Comparison of ENCODE assay signal across 9 mouse cellular contexts in the genomic region with DNA sequence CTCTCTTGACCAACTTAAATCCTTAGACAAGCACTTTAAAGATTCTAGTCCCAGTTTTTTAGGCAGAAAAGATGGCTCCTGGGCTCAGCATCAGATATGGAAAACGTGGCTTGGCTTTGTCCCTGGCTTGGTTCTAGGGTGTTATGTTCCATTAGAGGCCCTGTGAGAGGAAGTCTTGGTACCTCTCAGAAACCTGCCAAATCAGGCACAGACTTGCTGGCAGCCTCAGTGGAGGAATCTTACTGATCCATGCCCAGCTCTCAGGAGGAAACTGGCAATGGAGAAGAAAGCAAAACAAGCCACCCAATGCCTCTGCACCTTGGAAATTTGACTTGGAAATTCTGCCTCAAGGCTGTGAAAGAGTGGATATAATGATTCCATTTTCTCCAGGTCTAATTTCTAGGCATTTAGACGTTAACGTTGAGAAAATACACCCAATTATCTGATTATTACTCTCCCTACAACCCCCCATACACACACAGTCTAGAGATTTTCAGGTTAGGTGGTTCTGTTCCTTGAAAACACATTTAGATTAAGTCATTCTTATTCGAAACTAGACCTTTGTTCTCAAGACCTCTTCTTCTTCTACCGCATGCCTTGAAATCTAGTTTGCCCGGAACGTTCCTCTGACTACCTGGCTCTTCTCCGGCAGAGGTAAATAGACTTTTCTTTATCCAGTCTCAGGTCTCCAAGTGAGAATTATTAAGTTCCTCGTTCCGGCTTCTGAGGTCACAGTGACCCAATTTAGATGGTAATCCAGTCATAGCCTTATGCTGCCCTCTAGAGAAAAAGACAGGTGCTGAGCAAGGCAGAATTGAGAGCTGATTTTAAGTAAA. TPM values are rescaled to one million over a fixed set of nuclear protein-coding genes. Genes with fewer than 3 reads are reported as not detected.
A peak's percentile ranks its signal among the peaks of the same experiment; 100 is the strongest.
DNase-seq lines count a peak whose midpoint lies in the region; ATAC-seq and TF ChIP-seq lines count a peak whose summit lies in the region.
"Had no signal": no experiment of that assay in that cellular context is flagged by ENCODE, and none has a peak within 500 bp of the region (broad histone marks: within the 10 kb centered on the region; RNA-seq: fewer than 3 reads in every experiment).

No protein-coding gene starts in this region.

- peaks cover 6% of the 10 kb centered on the region; the same call in 1 of the 2 replicates for H3K36me3 ChIP-seq in ES-E14 (ENCODE audit: control insufficient read depth, insufficient read depth, low read length, poor library complexity, severe bottlenecking)
- H3K36me3 ChIP-seq in limb, embryonic 10.5 days: peaks cover 15% of the 10 kb centered on the region
- peaks cover 9% of the 10 kb centered on the region for H3K36me3 ChIP-seq in neural tube, embryonic 12.5 days

- H3K27ac ChIP-seq in ES-E14 (ENCODE audit: insufficient read depth, low read depth, low read length, poor library complexity, severe bottlenecking): no peak overlapping the region
- peak overlapping the region; percentile 72 for H3K27ac ChIP-seq in limb, embryonic 10.5 days
- no peak overlapping the region for H3K27ac ChIP-seq in neural tube, embryonic 12.5 days
- H3K27ac ChIP-seq: liver, embryonic 14.5 days had no signal

- H3K4me2 ChIP-seq in neural tube, embryonic 12.5 days (replicated peaks): no peak overlapping the region

- 46% methylated on average over 10 of the region's 10 CpGs for WGBS in limb, embryonic 10.5 days
- 37% methylated on average over 10 of the region's 10 CpGs for WGBS in neural tube, embryonic 12.5 days

- in situ Hi-C loops in ES-E14 (cut with MboI; ENCODE audit: low sequenced_read_pairs in 2 of 2, unreplicated experiment in 2 of 2): no loop called here

- peak; percentile 92 to 95 for ATAC-seq in hematopoietic stem cell, adult 5-6 weeks (replicated peaks in 1 of 2; ENCODE audit: insufficient read depth in 1 of 2, low FRiP score in 2 of 2, low TSS enrichment in 1 of 2, low read depth in 1 of 2, poor library complexity in 2 of 2, severe bottlenecking in 2 of 2)
- 0 out of 2 replicates have a peak, but pooled peaks have one; percentile 70 for ATAC-seq in neural tube, embryonic 12.5 days (ENCODE audit: low FRiP score, low read depth)

- H3K4me3 ChIP-seq in ES-E14 (ENCODE audit: insufficient read depth in 1 of 2, low read depth in 1 of 2, low read length in 2 of 2, poor library complexity in 1 of 2, severe bottlenecking in 1 of 2): no peak overlapping the region
- no peak overlapping the region for H3K4me3 ChIP-seq in limb, embryonic 10.5 days
- H3K4me3 ChIP-seq in neural tube, embryonic 12.5 days: no peak overlapping the region

- no peak overlapping the region for H3K9ac ChIP-seq in ES-E14 (ENCODE audit: insufficient read depth, low read depth, low read length, poor library complexity, severe bottlenecking)
- H3K9ac ChIP-seq in neural tube, embryonic 12.5 days: no peak overlapping the region
- H3K9ac ChIP-seq: liver, embryonic 14.5 days had no signal

- DNase-seq in gastrocnemius, adult 18-20 months (ENCODE audit: low spot score): peak; percentile 48
- no peak for DNase-seq in gastrocnemius, postnatal 4 days (ENCODE audit: low spot score in 2 of 2)
- DNase-seq in ES-E14 (ENCODE audit: low read depth, low spot score): no peak
- DNase-seq in embryo, embryonic 11.5 days (ENCODE audit: low read depth, low spot score): peak; percentile 38
- DNase-seq in limb, embryonic 10.5 days (ENCODE audit: low spot score): no peak
- no peak for DNase-seq in layer of hippocampus, adult 9-10 months (ENCODE audit: low spot score)

- peaks cover 2 to 3% of the 10 kb centered on the region in 2 experiments; a peak in 2 of 4 replicates for H3K4me1 ChIP-seq in ES-E14 (ENCODE audit: control insufficient read depth in 2 of 2, insufficient read depth in 2 of 2, low read length in 2 of 2, poor library complexity in 1 of 2)
- H3K4me1 ChIP-seq in limb, embryonic 10.5 days: peaks cover 7% of the 10 kb centered on the region; the same call in 1 of the 2 replicates
- peaks cover 7% of the 10 kb centered on the region; the same call in 1 of the 2 replicates for H3K4me1 ChIP-seq in neural tube, embryonic 12.5 days

- H3K27me3 ChIP-seq in limb, embryonic 10.5 days (ENCODE audit: low read depth, poor library complexity, severe bottlenecking): no peaks in the 10 kb centered on the region
- no peaks in the 10 kb centered on the region for H3K27me3 ChIP-seq in neural tube, embryonic 12.5 days (replicated peaks)

- H3K9me3 ChIP-seq in ES-E14 (ENCODE audit: control insufficient read depth, insufficient read depth, low read depth, low read length): no peaks in the 10 kb centered on the region
- no peaks in the 10 kb centered on the region for H3K9me3 ChIP-seq in limb, embryonic 10.5 days (replicated peaks)
- H3K9me3 ChIP-seq in neural tube, embryonic 12.5 days: no peaks in the 10 kb centered on the region

TF ChIP-seq in ES-E14, 5 proteins besides CTCF, POLR2A, EP300 and RAD21:
- 0 out of 2 replicates have a peak, but pooled peaks have one; percentile 20 for TF ChIP-seq MAFK (IDR thresholded peaks at IDR 0.05; ENCODE audit: insufficient read depth, low read depth, low read length)
- no peak for TF ChIP-seq ZNF384 (IDR thresholded peaks at IDR 0.05; ENCODE audit: low read depth, low read length)

RNA-seq across cellular contexts. Expression of a gene that starts 7.6 kb away (rescaled TPM):
- total RNA-seq in gastrocnemius, adult 18-20 months (2021): 1 to 10 TPM; 2.6 to 3.1 TPM
- 1 to 10 TPM; 5.8 to 6.6 TPM for total RNA-seq in gastrocnemius, postnatal 4 days (2021)
- 36.9 and 39.7 TPM in 2 replicates for total RNA-seq in ES-E14 (2012; rRNA removed)
- 22.8 and 24.0 TPM in 2 replicates for total RNA-seq in hematopoietic stem cell, adult 5-6 weeks (2017)
- 14.0 and 15.7 TPM in 2 replicates for polyA plus RNA-seq in limb, embryonic 10.5 days (2016; fragmentation: Nextera tagmentation; extraction: Ambion mirVana)
- 8.9 and 9.3 TPM in 2 replicates for polyA plus RNA-seq in neural tube, embryonic 12.5 days (2016; fragmentation: Nextera tagmentation; extraction: Ambion mirVana)

RNA-seq across cellular contexts. Expression of a gene that starts 29.6 kb away (rescaled TPM):
- 1 to 10 TPM; 6.1 to 8.8 TPM for total RNA-seq in gastrocnemius, adult 18-20 months (2021)
- total RNA-seq in gastrocnemius, postnatal 4 days (2021): 10 to 100 TPM; 14.9 to 16.6 TPM
- total RNA-seq in ES-E14 (2012; rRNA removed): 7.1 and 8.7 TPM in 2 replicates
- total RNA-seq in hematopoietic stem cell, adult 5-6 weeks (2017): 15.5 and 15.8 TPM in 2 replicates
- polyA plus RNA-seq in limb, embryonic 10.5 days (2016; fragmentation: Nextera tagmentation; extraction: Ambion mirVana): 24.7 and 25.5 TPM in 2 replicates
- 31.8 and 36.9 TPM in 2 replicates for polyA plus RNA-seq in neural tube, embryonic 12.5 days (2016; fragmentation: Nextera tagmentation; extraction: Ambion mirVana)

RNA-seq across cellular contexts. Expression of a gene that starts 49.0 kb away (rescaled TPM):
- under 1 TPM in 1 of 2 experiments, not detected in 1; 0.32 TPM for total RNA-seq in gastrocnemius, adult 18-20 months (2021)
- total RNA-seq in gastrocnemius, postnatal 4 days (2021): 1 to 10 TPM; 1.3 TPM
- 0.09 and 0.48 TPM in 2 replicates for total RNA-seq in ES-E14 (2012; rRNA removed)
- 7.0 and 10.0 TPM in 2 replicates for total RNA-seq in hematopoietic stem cell, adult 5-6 weeks (2017)
- 0.14 and 0.49 TPM in 2 replicates for polyA plus RNA-seq in limb, embryonic 10.5 days (2016; fragmentation: Nextera tagmentation; extraction: Ambion mirVana)
- polyA plus RNA-seq in neural tube, embryonic 12.5 days (2016; fragmentation: Nextera tagmentation; extraction: Ambion mirVana): 0.51 and 0.55 TPM in 2 replicates

Comparison
In these comparisons a context has a peak if more than half of its experiments do, and no peak if none do; other contexts are left out.
1. DNase-seq: peak in gastrocnemius, adult 18-20 months (single experiment) and embryo, embryonic 11.5 days (single experiment); none in gastrocnemius, postnatal 4 days (0 of 2), ES-E14 (single experiment), limb, embryonic 10.5 days (single experiment) and layer of hippocampus, adult 9-10 months (single experiment).